Mouse (Mus musculus) forebrain, embryonic 14.5 days (tissue): ENCODE measurements around the gene Sesn2. TPM values are rescaled to one million over a fixed set of nuclear protein-coding genes. Genes with fewer than 3 reads are reported as not detected.
"Not testable (repeated sequence)": the region's sequence is repeated elsewhere in the genome, so short reads cannot be mapped to it uniquely, and the experiment has no call there.

ENCODE experiments used
- ATAC-seq: fragments of 200-750 bp; cut with Nextera tagmentation; 2 replicates; pipeline ENCODE4 v1.8.0; 2017; ENCODE audit warnings: mild to moderate bottlenecking, moderate library complexity
- DNase-seq: peaks from one replicate; pipeline ENCODE4 v3.0.0-alpha.2; 2015; ENCODE audit warnings: low spot score
- H3K27ac ChIP-seq: fragments of 300-500 bp; sonication (generic); 2 replicates; pipeline ENCODE4 v1.5.1; 2014; ENCODE audit warnings: low read depth, mild to moderate bottlenecking, control low read depth, low read length, moderate library complexity
- H3K27me3 ChIP-seq: fragments of 300-500 bp; sonication (generic); replicated peaks from 2 replicates; pipeline ENCODE4 v1.6.1; 2014; ENCODE audit warnings: low read length, control low read depth, mixed read lengths; ENCODE audit not compliant: control insufficient read depth, insufficient read depth
- H3K36me3 ChIP-seq: fragments of 300-500 bp; sonication (generic); 2 replicates; pipeline ENCODE4 v1.6.1; 2014; ENCODE audit warnings: low read length, control low read depth; ENCODE audit not compliant: control insufficient read depth, insufficient read depth
- H3K4me1 ChIP-seq: fragments of 300-500 bp; sonication (generic); 2 replicates; pipeline ENCODE4 v1.6.1; 2014; ENCODE audit warnings: antibody characterized with exemption, low read length, control low read depth; ENCODE audit not compliant: control insufficient read depth, insufficient read depth
- H3K4me2 ChIP-seq: fragments of 300-500 bp; sonication (generic); 2 replicates; pipeline ENCODE4 v1.6.1; 2014; ENCODE audit warnings: mild to moderate bottlenecking, control low read depth, low read length
- H3K4me3 ChIP-seq: fragments of 300-500 bp; sonication (generic); 2 replicates; pipeline ENCODE4 v1.5.1; 2014; ENCODE audit warnings: low read depth, low read length, control low read depth
- H3K9ac ChIP-seq: fragments of 300-500 bp; sonication (generic); 2 replicates; pipeline ENCODE4 v1.6.1; 2014; ENCODE audit warnings: mild to moderate bottlenecking, low read length, control low read depth, moderate library complexity
- H3K9me3 ChIP-seq: fragments of 300-500 bp; sonication (generic); replicated peaks from 2 replicates; pipeline ENCODE4 v1.6.1; 2016; ENCODE audit warnings: low read length, control low read depth, mixed read lengths; ENCODE audit not compliant: control insufficient read depth
- WGBS: fragments of 180-500 bp; shearing (Covaris S2); extraction: QIAGEN DNeasy Blood & Tissue Kit; methylation state at CpG from one replicate; pipeline ENCODE4 v1.1.7; 2014; 5-methylcytosine and 5-hydroxymethylcytosine counted together
- polyA plus RNA-seq: library from polyadenylated mRNA; unstranded; fragments of >200 nt; fragmentation: Nextera tagmentation; extraction: Ambion mirVana; gene quantifications from 2 replicates; pipeline ENCODE4 v1.2.1, GENCODE M21; 2014

Sesn2 gene
- polyA plus RNA-seq = 2.9 and 4.5 TPM in 2 replicates

GRCm38 (mm10) chr4:132510352-132510798 is at the start of gene Sesn2:
Gene Sesn2, minus strand, starts transcription at chr4:132510501.
- under 1% methylated on average over 32 of the region's 32 CpGs for WGBS
- peak within 1 kb of the TSS; percentile 76 for H3K9ac ChIP-seq
- peak within 1 kb of the TSS; percentile 55 for H3K27ac ChIP-seq
- H3K4me2 ChIP-seq = peak within 1 kb of the TSS; percentile 97
- ATAC-seq = peak; percentile 96
- peak within 1 kb of the TSS; percentile 75 for H3K4me3 ChIP-seq
- DNase-seq = peak; percentile 99
- H3K36me3 ChIP-seq = no peaks in the 10 kb centered on the region
- H3K9me3 ChIP-seq = no peaks in the 10 kb centered on the region
- H3K27me3 ChIP-seq = no peaks in the 10 kb centered on the region
- peaks cover 5% of the 10 kb centered on the region; the same call in 1 of the 2 replicates for H3K4me1 ChIP-seq

GRCm38 (mm10) chr4:132555550-132555949 is 45.2 kb upstream of the Sesn2 start:
- WGBS = 95% methylated on average over 7 of the region's 7 CpGs
- not testable (repeated sequence) for H3K4me3 ChIP-seq, H3K9me3 ChIP-seq, H3K4me2 ChIP-seq, ATAC-seq, H3K27ac ChIP-seq, H3K9ac ChIP-seq, H3K27me3 ChIP-seq, H3K4me1 ChIP-seq, DNase-seq
- peaks cover 43% of the 10 kb centered on the region for H3K36me3 ChIP-seq

- ATAC-seq = no peak
- peaks cover 50% of the 10 kb centered on the region for H3K36me3 ChIP-seq
- H3K4me3 ChIP-seq = no peak overlapping the region
- no peaks in the 10 kb centered on the region for H3K27me3 ChIP-seq
- H3K4me1 ChIP-seq = no peaks in the 10 kb centered on the region
- no peak for DNase-seq
- no peak overlapping the region for H3K27ac ChIP-seq
- WGBS = 86% methylated on average over 8 of the region's 8 CpGs
- no peak overlapping the region for H3K4me2 ChIP-seq
- H3K9ac ChIP-seq = no peak overlapping the region
- H3K9me3 ChIP-seq = no peaks in the 10 kb centered on the region
Measured at GRCm38 (mm10) chr4:132554653-132555052, 44.4 kb upstream of the Sesn2 start.

- H3K4me3 ChIP-seq = no peak overlapping the region
- no peaks in the 10 kb centered on the region for H3K9me3 ChIP-seq
- peaks cover 54% of the 10 kb centered on the region for H3K36me3 ChIP-seq
- no peaks in the 10 kb centered on the region for H3K27me3 ChIP-seq
- ATAC-seq (no peak), DNase-seq (no peak)
- H3K27ac ChIP-seq = no peak overlapping the region
- H3K4me1 ChIP-seq = no peaks in the 10 kb centered on the region
- H3K4me2 ChIP-seq = no peak overlapping the region
- H3K9ac ChIP-seq = no peak overlapping the region
- 82% methylated on average over 5 of the region's 5 CpGs for WGBS
Measured at GRCm38 (mm10) chr4:132554221-132554620, 43.9 kb upstream of the Sesn2 start.

- H3K4me2 ChIP-seq = no peak overlapping the region
- no peaks in the 10 kb centered on the region for H3K9me3 ChIP-seq
- H3K36me3 ChIP-seq = peaks cover 90% of the 10 kb centered on the region
- WGBS = 52% methylated on average over 8 of the region's 8 CpGs
- H3K9ac ChIP-seq = no peak overlapping the region
- no peaks in the 10 kb centered on the region for H3K27me3 ChIP-seq
- no peak overlapping the region for H3K4me3 ChIP-seq
- H3K4me1 ChIP-seq = no peaks in the 10 kb centered on the region
- ATAC-seq (no peak), DNase-seq (peak; percentile 71)
- H3K27ac ChIP-seq = no peak overlapping the region
Measured at GRCm38 (mm10) chr4:132545851-132546250, 35.5 kb upstream of the Sesn2 start.

- Histone ChIP-seq H3K9me3 (no peaks in the 10 kb centered on the region), H3K4me3 (no peak overlapping the region), H3K36me3 (peaks cover 90% of the 10 kb centered on the region), H3K27ac (no peak overlapping the region), H3K9ac (no peak overlapping the region), H3K4me1 (no peaks in the 10 kb centered on the region), H3K4me2 (no peak overlapping the region), H3K27me3 (no peaks in the 10 kb centered on the region)
- DNase-seq (no peak), ATAC-seq (no peak)
- 63% methylated on average over 1 of the region's 1 CpGs for WGBS
Measured at GRCm38 (mm10) chr4:132542724-132543123, 32.4 kb upstream of the Sesn2 start.

- ATAC-seq (no peak), DNase-seq (no peak)
- no peak overlapping the region for H3K4me2 ChIP-seq
- H3K9me3 ChIP-seq = no peaks in the 10 kb centered on the region
- no peaks in the 10 kb centered on the region for H3K27me3 ChIP-seq
- H3K4me3 ChIP-seq = no peak overlapping the region
- H3K36me3 ChIP-seq = peaks cover 77% of the 10 kb centered on the region
- WGBS = 85% methylated on average over 4 of the region's 4 CpGs
- no peak overlapping the region for H3K27ac ChIP-seq
- H3K4me1 ChIP-seq = peaks cover 9% of the 10 kb centered on the region; the same call in 1 of the 2 replicates
- no peak overlapping the region for H3K9ac ChIP-seq
Measured at GRCm38 (mm10) chr4:132541413-132541812, 31.1 kb upstream of the Sesn2 start.

- ATAC-seq = no peak
- no peak overlapping the region for H3K9ac ChIP-seq
- H3K9me3 ChIP-seq = no peaks in the 10 kb centered on the region
- no peak overlapping the region for H3K4me3 ChIP-seq
- H3K36me3 ChIP-seq = peaks cover 61% of the 10 kb centered on the region
- 94% methylated on average over 5 of the region's 5 CpGs for WGBS
- H3K4me2 ChIP-seq = no peak overlapping the region
- no peak overlapping the region for H3K27ac ChIP-seq
- peaks cover 14% of the 10 kb centered on the region; the same call in 1 of the 2 replicates for H3K4me1 ChIP-seq
- DNase-seq = no peak
- H3K27me3 ChIP-seq = no peaks in the 10 kb centered on the region
Measured at GRCm38 (mm10) chr4:132539481-132539880, 29.2 kb upstream of the Sesn2 start.

GRCm38 (mm10) chr4:132535406-132536121 is 25.3 kb upstream of the Sesn2 start, which contains the start of gene Dnajc8:
Gene Dnajc8, plus strand, starts transcription at chr4:132535550.
- peaks cover 30% of the 10 kb centered on the region for H3K36me3 ChIP-seq
- H3K4me1 ChIP-seq = peaks cover 26% of the 10 kb centered on the region
- no peaks in the 10 kb centered on the region for H3K27me3 ChIP-seq
- peak within 1 kb of the TSS; percentile 75 for H3K27ac ChIP-seq
- H3K9me3 ChIP-seq = no peaks in the 10 kb centered on the region
- WGBS = under 1% methylated on average over 60 of the region's 60 CpGs
- peak within 1 kb of the TSS; percentile 100 for H3K4me3 ChIP-seq
- H3K4me2 ChIP-seq = peak within 1 kb of the TSS; percentile 84
- ATAC-seq (peak; percentile 82), DNase-seq (peak; percentile 97)
- peak within 1 kb of the TSS; percentile 92 for H3K9ac ChIP-seq
